Mouse (Mus musculus) intestine, postnatal 0 days (tissue): Measurements from ENCODE around the gene Ankrd7. TPM values are rescaled to one million over a fixed set of nuclear protein-coding genes. Genes with fewer than 3 reads are reported as not detected.

Source experiments
- ATAC-seq: fragments of 200-750 bp; cut with Nextera tagmentation; 2 replicates; pipeline ENCODE4 v1.8.0; 2017; ENCODE audit warnings: mild to moderate bottlenecking, moderate TSS enrichment, moderate library complexity
- H3K27ac ChIP-seq: fragments of 300-500 bp; sonication (generic); 2 replicates; pipeline ENCODE4 v1.5.1; 2014; ENCODE audit warnings: mild to moderate bottlenecking, low read depth, low read length, moderate library complexity
- H3K27me3 ChIP-seq: fragments of 300-500 bp; sonication (generic); replicated peaks from 2 replicates; pipeline ENCODE4 v1.6.1; 2014; ENCODE audit warnings: low read length, mixed read lengths; ENCODE audit not compliant: control insufficient read depth, insufficient read depth
- H3K36me3 ChIP-seq: fragments of 300-500 bp; sonication (generic); 2 replicates; pipeline ENCODE4 v1.6.1; 2014; ENCODE audit warnings: mild to moderate bottlenecking, moderate library complexity; ENCODE audit not compliant: control insufficient read depth, insufficient read depth
- H3K4me1 ChIP-seq: fragments of 300-500 bp; sonication (generic); replicated peaks from 2 replicates; pipeline ENCODE4 v1.6.1; 2014; ENCODE audit warnings: antibody characterized with exemption, low read length, mixed read lengths; ENCODE audit not compliant: control insufficient read depth, insufficient read depth
- H3K4me2 ChIP-seq: fragments of 300-500 bp; sonication (generic); replicated peaks from 2 replicates; pipeline ENCODE4 v1.6.1; 2014; ENCODE audit warnings: low read depth, mild to moderate bottlenecking, moderate library complexity
- H3K4me3 ChIP-seq: fragments of 300-500 bp; sonication (generic); 2 replicates; pipeline ENCODE4 v1.5.1; 2014; ENCODE audit warnings: low read depth, low read length
- H3K9ac ChIP-seq: fragments of 300-500 bp; sonication (generic); 2 replicates; pipeline ENCODE4 v1.6.1; 2014; ENCODE audit warnings: mild to moderate bottlenecking, low read depth, low read length
- H3K9me3 ChIP-seq: fragments of 300-500 bp; sonication (generic); 2 replicates; pipeline ENCODE4 v1.6.1; 2016; ENCODE audit warnings: mixed run types; ENCODE audit not compliant: control insufficient read depth
- CTCF ChIP-seq: sonication (generic); IDR thresholded peaks from 2 replicates; pipeline ENCODE4 v1.5.1; 2016; ENCODE audit warnings: low read depth, mild to moderate bottlenecking, control low read depth, antibody characterized with exemption, moderate library complexity
- WGBS: fragments of 180-500 bp; shearing (Covaris S2); extraction: QIAGEN DNeasy Blood & Tissue Kit; methylation state at CpG from one replicate; pipeline ENCODE4 v1.1.7; 2014; 5-methylcytosine and 5-hydroxymethylcytosine counted together
- polyA plus RNA-seq: library from polyadenylated mRNA; unstranded; fragments of >200 nt; fragmentation: Nextera tagmentation; extraction: Ambion mirVana; gene quantifications from 2 replicates; pipeline ENCODE4 v1.2.1, GENCODE M21; 2015

The Ankrd7 gene
- polyA plus RNA-seq, 1 experiment from 2014 or later = not detected

GRCm38 (mm10) chr6:18848051-18848701 lies 17.9 kb upstream of the Ankrd7 start, which contains the start of gene Lsm8:
Gene Lsm8, plus strand, starts transcription at chr6:18848579.
- H3K4me3 ChIP-seq = peak within 1 kb of the TSS; percentile 79
- TF ChIP-seq CTCF = no peak
- peak within 1 kb of the TSS; percentile 88 for H3K27ac ChIP-seq
- H3K27me3 ChIP-seq = no peaks in the 10 kb centered on the region
- WGBS = under 1% methylated on average over 37 of the region's 37 CpGs
- H3K36me3 ChIP-seq = no peaks in the 10 kb centered on the region
- H3K4me1 ChIP-seq = no peaks in the 10 kb centered on the region
- no peaks in the 10 kb centered on the region for H3K9me3 ChIP-seq
- ATAC-seq = peak; percentile 100
- peak within 1 kb of the TSS; percentile 89 for H3K9ac ChIP-seq
- H3K4me2 ChIP-seq = peak within 1 kb of the TSS; percentile 75

- Histone ChIP-seq H3K9me3 (no peaks in the 10 kb centered on the region), H3K27ac (peak overlapping the region; percentile 88), H3K4me3 (peak overlapping the region; percentile 79), H3K4me2 (peak overlapping the region; percentile 75), H3K36me3 (peaks cover 4% of the 10 kb centered on the region; the same call in 1 of the 2 replicates), H3K4me1 (no peaks in the 10 kb centered on the region), H3K27me3 (no peaks in the 10 kb centered on the region), H3K9ac (peak overlapping the region; percentile 89)
- ATAC-seq = peak; percentile 67
- under 1% methylated on average over 28 of the region's 28 CpGs for WGBS
- TF ChIP-seq CTCF = no peak
Measured at GRCm38 (mm10) chr6:18848702-18849061, 17.4 kb upstream of the Ankrd7 start.

DNA sequence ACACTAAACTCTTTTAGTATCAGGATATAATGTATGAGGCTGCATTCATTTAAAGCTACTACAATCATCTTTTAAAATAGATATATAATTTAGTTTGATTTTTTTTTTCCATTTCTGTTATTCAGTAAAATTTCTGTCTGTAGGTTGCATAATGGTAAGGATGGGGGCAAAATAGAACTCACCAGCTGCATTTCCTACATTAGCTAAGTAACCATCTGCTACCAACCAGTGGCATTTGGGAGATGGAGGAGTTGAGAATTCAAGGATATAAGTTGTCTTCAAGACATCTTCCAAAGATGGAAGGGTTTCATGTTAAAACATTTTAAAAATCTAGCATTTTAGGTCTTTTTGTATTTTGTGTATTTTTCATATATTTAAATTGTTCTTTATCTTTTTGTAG lies 10.8 kb upstream of the Ankrd7 start:
- H3K9ac ChIP-seq = no peak overlapping the region
- H3K27ac ChIP-seq = no peak overlapping the region
- no peak overlapping the region for H3K4me3 ChIP-seq
- no peaks in the 10 kb centered on the region for H3K9me3 ChIP-seq
- no peak for TF ChIP-seq CTCF
- no peaks in the 10 kb centered on the region for H3K27me3 ChIP-seq
- no peaks in the 10 kb centered on the region for H3K4me1 ChIP-seq
- ATAC-seq = no peak
- H3K4me2 ChIP-seq = no peak overlapping the region
- peaks cover 23% of the 10 kb centered on the region for H3K36me3 ChIP-seq

DNA sequence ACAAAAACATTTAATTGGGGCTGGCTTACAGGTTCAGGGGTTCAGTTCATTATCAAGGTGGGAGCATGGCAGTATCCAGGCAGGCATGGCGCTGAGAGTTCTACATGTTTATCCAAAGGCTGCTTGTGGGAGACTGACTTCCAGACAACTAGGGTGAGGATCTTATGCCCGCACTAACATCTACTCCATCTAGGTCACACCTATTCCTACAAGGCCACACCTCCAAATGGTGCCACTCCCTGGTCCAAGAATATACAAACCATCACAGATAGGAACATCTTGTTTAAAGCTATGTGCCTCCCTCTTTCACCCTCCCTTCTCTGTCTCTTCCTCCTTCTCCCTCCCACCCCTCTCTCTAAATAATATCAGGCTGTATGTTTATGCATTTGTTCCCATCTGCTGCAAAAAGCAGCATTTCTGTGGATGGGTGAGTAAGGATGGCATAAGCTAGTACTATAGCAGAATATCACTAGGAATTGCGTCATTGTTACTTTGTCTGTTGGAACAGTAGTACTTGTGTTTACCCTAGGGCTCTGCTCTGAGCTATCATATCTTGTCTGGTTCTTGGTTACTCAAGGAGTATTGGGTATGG lies 9.5 kb upstream of the Ankrd7 start:
- Histone ChIP-seq H3K27ac (no peak overlapping the region), H3K4me3 (no peak overlapping the region), H3K36me3 (peaks cover 23% of the 10 kb centered on the region), H3K27me3 (no peaks in the 10 kb centered on the region), H3K4me1 (no peaks in the 10 kb centered on the region), H3K9ac (no peak overlapping the region), H3K9me3 (0 out of 2 replicates have a peak, but pooled peaks cover 2% of the 10 kb centered on the region), H3K4me2 (no peak overlapping the region)
- no peak for TF ChIP-seq CTCF
- 95% methylated on average over 3 of the region's 3 CpGs for WGBS
- ATAC-seq = no peak

DNA sequence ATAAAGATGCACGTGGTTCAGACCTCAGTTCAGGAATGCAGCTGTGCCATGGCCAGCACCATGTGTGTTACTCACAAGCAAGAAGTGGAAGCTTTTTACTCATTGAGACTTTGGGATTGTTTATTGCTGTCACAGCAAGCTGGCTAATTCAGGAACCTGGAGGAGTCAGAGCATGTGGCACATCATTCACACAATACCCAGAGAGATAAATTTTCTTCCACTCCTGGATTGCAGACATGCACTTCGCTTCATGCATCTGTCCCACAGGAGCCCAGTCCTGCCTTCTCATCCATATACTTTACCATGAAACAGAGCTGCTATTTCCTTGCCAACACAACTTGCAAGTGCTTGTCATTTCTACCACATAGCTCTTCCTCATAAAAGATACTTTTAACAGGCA lies 22.9 kb downstream of the Ankrd7 start:
- 68% methylated on average over 2 of the region's 2 CpGs for WGBS
- Histone ChIP-seq H3K27ac (no peak overlapping the region), H3K9ac (no peak overlapping the region), H3K4me3 (no peak overlapping the region), H3K9me3 (no peaks in the 10 kb centered on the region), H3K36me3 (no peaks in the 10 kb centered on the region), H3K4me1 (no peaks in the 10 kb centered on the region), H3K27me3 (no peaks in the 10 kb centered on the region), H3K4me2 (no peak overlapping the region)
- no peak for ATAC-seq
- no peak for TF ChIP-seq CTCF

DNA sequence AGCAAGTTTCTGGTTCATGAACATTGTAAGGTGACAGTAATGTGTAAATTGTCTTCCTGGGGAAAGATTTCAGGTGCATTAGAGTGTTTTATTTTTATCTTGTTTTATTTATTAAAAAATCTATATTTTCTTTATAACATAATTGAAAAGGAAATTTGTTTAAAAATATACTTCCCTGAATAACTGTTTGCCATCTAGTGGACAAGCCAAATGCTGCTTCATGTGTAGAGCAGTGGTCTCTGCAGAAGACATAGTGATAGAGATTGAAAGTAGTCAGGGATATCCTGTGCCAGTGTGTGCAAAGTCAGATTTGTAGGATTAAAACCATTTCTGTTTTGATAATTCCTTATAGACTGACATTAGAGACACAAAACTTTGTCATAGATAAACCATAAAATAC lies 28.0 kb downstream of the Ankrd7 start:
- Histone ChIP-seq H3K27me3 (no peaks in the 10 kb centered on the region), H3K36me3 (no peaks in the 10 kb centered on the region), H3K4me2 (no peak overlapping the region), H3K9me3 (no peaks in the 10 kb centered on the region), H3K9ac (no peak overlapping the region), H3K27ac (no peak overlapping the region), H3K4me1 (no peaks in the 10 kb centered on the region), H3K4me3 (no peak overlapping the region)
- no peak for ATAC-seq
- no peak; the same call in 1 of the 2 replicates for TF ChIP-seq CTCF
